Comparison of ENCODE assay signal across 8 mouse cellular contexts in the genomic region with DNA sequence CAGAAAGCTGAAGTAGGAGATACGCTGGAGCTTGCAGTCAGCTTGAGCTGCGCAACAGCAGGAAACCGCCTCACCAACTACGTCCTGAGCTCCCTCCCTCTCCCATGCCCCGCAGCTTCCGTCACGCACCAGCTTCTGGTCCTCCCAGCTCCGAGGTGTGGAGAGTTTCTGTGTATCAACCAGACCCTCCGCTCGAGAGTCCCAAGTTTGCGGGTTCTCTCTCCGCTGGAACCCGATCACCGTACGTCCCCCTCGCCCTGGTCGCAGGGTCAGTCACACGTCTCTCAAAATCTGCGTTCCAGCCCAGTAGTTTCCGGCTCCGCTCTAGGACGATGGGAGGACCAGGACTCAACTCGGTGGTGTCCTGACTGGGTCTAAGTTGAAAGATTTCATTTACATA. TPM values are rescaled to one million over a fixed set of nuclear protein-coding genes. Genes with fewer than 3 reads are reported as not detected.
DNase-seq lines count a peak whose midpoint lies in the region; ATAC-seq and TF ChIP-seq lines count a peak whose summit lies in the region.

A gene (minus strand): TSS at position 282 of the 400 bp plus-strand sequence.

- H3K4me2 ChIP-seq in lung, embryonic 16.5 days (ENCODE audit: low read depth, low read length): peak within 1 kb of the TSS; percentile 87

- peak within 1 kb of the TSS; percentile 95 to 97 for H3K4me3 ChIP-seq in ES-E14 (ENCODE audit: insufficient read depth in 1 of 2, low read depth in 1 of 2, low read length in 2 of 2, poor library complexity in 1 of 2, severe bottlenecking in 1 of 2)
- H3K4me3 ChIP-seq in lung, embryonic 16.5 days (ENCODE audit: low read length): peak within 1 kb of the TSS; percentile 74

- no peaks in the 10 kb centered on the region for H3K36me3 ChIP-seq in ES-E14 (ENCODE audit: control insufficient read depth, insufficient read depth, low read length, poor library complexity, severe bottlenecking)
- peaks cover 9% of the 10 kb centered on the region for H3K36me3 ChIP-seq in lung, embryonic 16.5 days (ENCODE audit: control insufficient read depth, insufficient read depth, low read length)

- H3K9ac ChIP-seq in ES-E14 (ENCODE audit: insufficient read depth, low read depth, low read length, poor library complexity, severe bottlenecking): peak within 1 kb of the TSS; percentile 97
- H3K9ac ChIP-seq in lung, embryonic 16.5 days (ENCODE audit: low read length): peak within 1 kb of the TSS; percentile 85

- WGBS in lung, embryonic 16.5 days: under 1% methylated on average over 23 of the region's 23 CpGs

- no peak within 1 kb of the TSS for H3K27ac ChIP-seq in ES-E14 (ENCODE audit: insufficient read depth, low read depth, low read length, poor library complexity, severe bottlenecking)
- H3K27ac ChIP-seq in lung, embryonic 16.5 days (ENCODE audit: low read length): peak within 1 kb of the TSS; percentile 82

- in situ Hi-C loops in ES-E14 (cut with MboI; ENCODE audit: low sequenced_read_pairs in 2 of 2, unreplicated experiment in 2 of 2): no loop called here

- DNase-seq in ES-E14 (ENCODE audit: low read depth, low spot score): peak; percentile 80
- DNase-seq in cerebellum, adult 11 months: peak; percentile 76
- peak; percentile 86 for DNase-seq in forelimb bud, embryonic 11.5 days (ENCODE audit: low read depth, low spot score)
- DNase-seq in layer of hippocampus, adult 9-10 months (ENCODE audit: low spot score): peak; percentile 73
- peak; percentile 69 for DNase-seq in ovary, postnatal 10 days (ENCODE audit: low spot score)
- DNase-seq in thymus, postnatal 10 days (ENCODE audit: low spot score in 2 of 2): peak; percentile 10 to 59

- no peaks in the 10 kb centered on the region for H3K9me3 ChIP-seq in ES-E14 (ENCODE audit: control insufficient read depth, insufficient read depth, low read depth, low read length)
- H3K9me3 ChIP-seq in lung, embryonic 16.5 days (ENCODE audit: control insufficient read depth, low read length): no peaks in the 10 kb centered on the region

- no peaks in the 10 kb centered on the region; a peak in 1 of 4 replicates for H3K4me1 ChIP-seq in ES-E14 (ENCODE audit: control insufficient read depth in 2 of 2, insufficient read depth in 2 of 2, low read length in 2 of 2, poor library complexity in 1 of 2)
- H3K4me1 ChIP-seq in lung, embryonic 16.5 days (replicated peaks; ENCODE audit: control insufficient read depth, insufficient read depth, low read length): peaks cover 16% of the 10 kb centered on the region

- H3K27me3 ChIP-seq in lung, embryonic 16.5 days (ENCODE audit: control insufficient read depth, insufficient read depth, low read depth, low read length): no peaks in the 10 kb centered on the region

- ATAC-seq in hematopoietic stem cell, adult 5-6 weeks (replicated peaks in 1 of 2; ENCODE audit: insufficient read depth in 1 of 2, low FRiP score in 2 of 2, low TSS enrichment in 1 of 2, low read depth in 1 of 2, poor library complexity in 2 of 2, severe bottlenecking in 2 of 2): peak; percentile 91 to 97
- peak; percentile 85 for ATAC-seq in lung, embryonic 16.5 days (ENCODE audit: low read depth)

TF ChIP-seq in ES-E14, 5 proteins besides CTCF, POLR2A, EP300 and RAD21:
- TF ChIP-seq HCFC1 (IDR thresholded peaks at IDR 0.05; ENCODE audit: borderline replicate concordance, insufficient read depth, low read length) (peak; percentile 70; the same call in 1 of the 2 replicates), MAFK (IDR thresholded peaks at IDR 0.05; ENCODE audit: insufficient read depth, low read depth, low read length) (no peak)

RNA-seq across cellular contexts. Expression of the gene that starts here (rescaled TPM):
- 22.9 and 25.8 TPM in 2 replicates for total RNA-seq in ES-E14 (2012; rRNA removed)
- total RNA-seq in hematopoietic stem cell, adult 5-6 weeks (2017): 38.0 and 39.3 TPM in 2 replicates
- polyA plus RNA-seq in lung, embryonic 16.5 days (2015; fragmentation: Nextera tagmentation; extraction: Ambion mirVana): 35.1 and 39.0 TPM in 2 replicates

Comparison
In these comparisons a context has a peak if more than half of its experiments do, and no peak if none do; other contexts are left out.
1. DNase-seq: peak in every context shown above with its lines; median percentile 86 in forelimb bud, embryonic 11.5 days; 80 in ES-E14; 76 in cerebellum, adult 11 months; 73 in layer of hippocampus, adult 9-10 months; 69 in ovary, postnatal 10 days; 34 in thymus, postnatal 10 days.